Mouse (Mus musculus): Measurements from ENCODE around the gene Ifna9. TPM values are rescaled to one million over a fixed set of nuclear protein-coding genes. Genes with fewer than 3 reads are reported as not detected.

The Ifna9 gene
- not detected for polyA plus RNA-seq (2012; fragmentation: generic; extraction: Trizol)

GRCm38 (mm10) chr4:88592285-88592684 is at the start of gene Ifna9:
TSS of gene Ifna9 (minus strand) at chr4:88592385.

GRCm38 (mm10) chr4:88634311-88634710 is 42.1 kb upstream of the Ifna9 start, which contains the start of gene C87499:
TSS of gene C87499 (minus strand) at chr4:88634411.

GRCm38 (mm10) chr4:88603276-88603675 is 11.1 kb upstream of the Ifna9 start, which contains the start of gene Ifna12:
TSS of gene Ifna12 (minus strand) at chr4:88603376.

GRCm38 (mm10) chr4:88571698-88572097 is 20.5 kb downstream of the Ifna9 start, which contains the start of gene Ifna14:
TSS of gene Ifna14 (minus strand) at chr4:88571798.

GRCm38 (mm10) chr4:88558145-88558544 is 34.0 kb downstream of the Ifna9 start, which contains the start of gene Ifna15:
TSS of gene Ifna15 (minus strand) at chr4:88558245.

Other genes with a start within 250 kb of the Ifna9 start
- gene Hacd4, start 153.5 kb downstream of the Ifna9 start, polyA plus RNA-seq (2012; fragmentation: generic; extraction: Trizol): 10 to 100 TPM in 1 of 2 experiments, 1 to 10 TPM in 1; 2.9 to 11.5 TPM
- not detected for gene Ifnb1, start 69.6 kb downstream of the Ifna9 start, polyA plus RNA-seq (2012; fragmentation: generic; extraction: Trizol)
- gene Ifna15, start 34.1 kb downstream of the Ifna9 start, polyA plus RNA-seq (2012; fragmentation: generic; extraction: Trizol): not detected
- not detected for gene Ifna14, start 20.6 kb downstream of the Ifna9 start, polyA plus RNA-seq (2012; fragmentation: generic; extraction: Trizol)
- not detected for gene Ifna12, start 11.0 kb upstream of the Ifna9 start, polyA plus RNA-seq (2012; fragmentation: generic; extraction: Trizol)
- not detected for gene C87499, start 42.0 kb upstream of the Ifna9 start, polyA plus RNA-seq (2012; fragmentation: generic; extraction: Trizol)
- gene Ifna13, start 52.1 kb upstream of the Ifna9 start, polyA plus RNA-seq (2012; fragmentation: generic; extraction: Trizol): not detected
- not detected for gene Ifna16, start 84.5 kb upstream of the Ifna9 start, polyA plus RNA-seq (2012; fragmentation: generic; extraction: Trizol)
- gene Ifna2, start 91.5 kb upstream of the Ifna9 start, polyA plus RNA-seq (2012; fragmentation: generic; extraction: Trizol): not detected
- under 1 TPM in 1 of 2 experiments, not detected in 1; 0.05 TPM for gene Ifnab, start 99.0 kb upstream of the Ifna9 start, polyA plus RNA-seq (2012; fragmentation: generic; extraction: Trizol)
- 1 to 10 TPM in 1 of 2 experiments, under 1 TPM in 1; 0.08 to 1.1 TPM for gene Gm26566, start 129.4 kb upstream of the Ifna9 start, polyA plus RNA-seq (2012; fragmentation: generic; extraction: Trizol)
- gene Klhl9, start 130.1 kb upstream of the Ifna9 start, polyA plus RNA-seq (2012; fragmentation: generic; extraction: Trizol): 10 to 100 TPM in 1 of 2 experiments, 1 to 10 TPM in 1; 1.1 to 12.5 TPM
- not detected for gene Gm13271, start 162.5 kb upstream of the Ifna9 start, polyA plus RNA-seq (2012; fragmentation: generic; extraction: Trizol)
- not detected for gene Gm13283, start 167.7 kb upstream of the Ifna9 start, polyA plus RNA-seq (2012; fragmentation: generic; extraction: Trizol)
- gene Gm13290, start 181.4 kb upstream of the Ifna9 start, polyA plus RNA-seq (2012; fragmentation: generic; extraction: Trizol): 1 to 10 TPM; 1.2 to 3.1 TPM
- gene Gm13289, start 184.5 kb upstream of the Ifna9 start, polyA plus RNA-seq (2012; fragmentation: generic; extraction: Trizol): not detected
- under 1 TPM; 0.21 to 0.38 TPM for gene Gm13272, start 187.5 kb upstream of the Ifna9 start, polyA plus RNA-seq (2012; fragmentation: generic; extraction: Trizol)
- not detected for gene Ifnz, start 189.7 kb upstream of the Ifna9 start, polyA plus RNA-seq (2012; fragmentation: generic; extraction: Trizol)
- 1 to 10 TPM in 1 of 2 experiments, under 1 TPM in 1; 0.42 to 1.7 TPM for gene Gm13276, start 193.3 kb upstream of the Ifna9 start, polyA plus RNA-seq (2012; fragmentation: generic; extraction: Trizol)
- gene Gm13277, start 196.2 kb upstream of the Ifna9 start, polyA plus RNA-seq (2012; fragmentation: generic; extraction: Trizol): not detected
- gene Gm13278, start 199.2 kb upstream of the Ifna9 start, polyA plus RNA-seq (2012; fragmentation: generic; extraction: Trizol): not detected
- 1 to 10 TPM in 1 of 2 experiments, under 1 TPM in 1; 0.14 to 1.1 TPM for gene Gm13275, start 202.1 kb upstream of the Ifna9 start, polyA plus RNA-seq (2012; fragmentation: generic; extraction: Trizol)
- gene Gm13279, start 205.0 kb upstream of the Ifna9 start, polyA plus RNA-seq (2012; fragmentation: generic; extraction: Trizol): not detected
- gene Gm13285, start 207.3 kb upstream of the Ifna9 start, polyA plus RNA-seq (2012; fragmentation: generic; extraction: Trizol): not detected
- 1 to 10 TPM in 1 of 2 experiments, under 1 TPM in 1; 0.14 to 1.1 TPM for gene Gm13287, start 210.9 kb upstream of the Ifna9 start, polyA plus RNA-seq (2012; fragmentation: generic; extraction: Trizol)
- under 1 TPM; 0.05 to 0.50 TPM for gene Gm13288, start 213.1 kb upstream of the Ifna9 start, polyA plus RNA-seq (2012; fragmentation: generic; extraction: Trizol)
- gene Ifna7, start 223.8 kb upstream of the Ifna9 start, polyA plus RNA-seq (2012; fragmentation: generic; extraction: Trizol): not detected
- not detected for gene Ifna11, start 227.6 kb upstream of the Ifna9 start, polyA plus RNA-seq (2012; fragmentation: generic; extraction: Trizol)
- not detected for gene Ifna6, start 235.0 kb upstream of the Ifna9 start, polyA plus RNA-seq (2012; fragmentation: generic; extraction: Trizol)
- not detected for gene Ifna5, start 243.1 kb upstream of the Ifna9 start, polyA plus RNA-seq (2012; fragmentation: generic; extraction: Trizol)
- gene Ifna4, start 249.5 kb upstream of the Ifna9 start, polyA plus RNA-seq (2012; fragmentation: generic; extraction: Trizol): not detected